Mouse (Mus musculus): ENCODE results near the gene Abcc5.

GRCm38 (mm10) chr16:20381031-20381430 lies 45.2 kb downstream of the Abcc5 start:
- no peak for TF ChIP-seq CTCF (IDR thresholded peaks at IDR 0.05; ENCODE audit: borderline replicate concordance, control insufficient read depth, extremely low read depth, insufficient read depth, low read length, poor library complexity)
- TF ChIP-seq POLR2A (IDR thresholded peaks at IDR 0.05; ENCODE audit: control insufficient read depth, extremely low read depth, insufficient read depth, low read length, poor library complexity): no peak
